Mouse (Mus musculus) C2C12 (cell line): ENCODE measurements around the gene Exoc4.

Experiments
- CTCF ChIP-seq: IDR thresholded peaks from one replicate; pipeline ENCODE4 v1.5.1; 2011; ENCODE audit not compliant: control insufficient read depth, insufficient read depth, insufficient read length
- MAX ChIP-seq: IDR thresholded peaks from one replicate; pipeline ENCODE4 v1.6.1; 2011; ENCODE audit warnings: mild to moderate bottlenecking, control low read depth

DNA sequence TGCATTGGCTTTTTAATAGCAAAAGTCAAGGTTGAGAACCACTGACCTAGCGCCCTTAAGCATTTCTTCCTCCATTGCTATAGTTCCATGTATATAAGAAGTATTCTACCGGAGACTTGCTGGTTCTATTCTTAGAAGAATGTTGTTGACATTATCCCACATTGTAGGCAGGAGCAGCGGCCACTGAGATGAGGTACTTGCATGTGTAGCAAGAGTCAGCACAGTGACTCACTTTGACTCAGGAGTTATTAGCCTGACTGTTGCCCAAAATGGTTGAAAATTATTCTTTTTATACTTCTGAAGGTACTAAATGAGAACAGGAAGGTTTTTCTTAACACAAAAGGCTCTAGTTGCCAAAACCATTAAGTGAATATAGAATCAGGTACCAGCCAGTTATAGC, 620.4 kb downstream of the Exoc4 start:
- no peak for TF ChIP-seq CTCF
- TF ChIP-seq MAX, result no peak
